Mouse (Mus musculus) liver, adult 2 months (tissue): Measurements from ENCODE around the gene Fam129c.

Source experiments
- CTCF ChIP-seq: fragments of 200-500 bp; IDR thresholded peaks from 2 replicates; pipeline ENCODE4 v1.5.1; 2011; ENCODE audit warnings: low read depth, low read length, control low read depth
- POLR2A ChIP-seq: fragments of 200-500 bp; IDR thresholded peaks from 2 replicates; pipeline ENCODE4 v1.6.1; 2011; ENCODE audit warnings: low read length, control low read depth; ENCODE audit not compliant: insufficient read depth; ENCODE audit errors: extremely low read depth

DNA sequence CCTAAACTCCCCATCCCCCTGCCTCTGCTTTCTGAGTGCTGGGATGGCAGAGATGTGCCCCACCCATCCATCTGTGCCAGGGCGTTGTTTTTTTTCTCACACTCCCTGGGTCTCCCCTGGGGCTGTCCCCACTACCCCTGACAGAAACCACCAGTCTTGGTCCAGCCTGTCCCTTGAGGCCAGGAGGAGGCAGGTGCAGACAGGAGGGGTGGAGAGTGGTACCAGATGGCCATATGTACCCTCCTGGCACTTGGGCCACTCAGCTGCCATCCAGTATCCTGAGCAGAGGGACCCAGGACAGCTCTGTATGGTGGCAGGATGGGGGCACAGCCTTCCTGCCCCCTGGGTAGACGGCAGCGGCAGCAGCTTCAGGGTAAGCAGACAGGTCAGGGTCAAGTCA is at the start of gene Fam129c:
- TF ChIP-seq CTCF = no peak
- TF ChIP-seq POLR2A = no peak
